Mouse (Mus musculus) hindbrain, embryonic 13.5 days (tissue): ENCODE data around the gene Pth1r. TPM values are rescaled to one million over a fixed set of nuclear protein-coding genes. Genes with fewer than 3 reads are reported as not detected.
"Not testable (repeated sequence)": the region's sequence is repeated elsewhere in the genome, so short reads cannot be mapped to it uniquely, and the experiment has no call there.

ENCODE experiments used
- ATAC-seq: fragments of 200-750 bp; cut with Nextera tagmentation; 2 replicates; pipeline ENCODE4 v1.8.0; 2017; ENCODE audit warnings: moderate TSS enrichment; ENCODE audit not compliant: low FRiP score
- H3K27ac ChIP-seq: fragments of 300-500 bp; sonication (generic); 2 replicates; pipeline ENCODE4 v1.5.1; 2015; ENCODE audit warnings: inconsistent platforms, mild to moderate bottlenecking, moderate library complexity
- H3K27me3 ChIP-seq: fragments of 300-500 bp; sonication (generic); 2 replicates; pipeline ENCODE4 v1.6.1; 2015; ENCODE audit warnings: mild to moderate bottlenecking, inconsistent platforms
- H3K36me3 ChIP-seq: fragments of 300-500 bp; sonication (generic); 2 replicates; pipeline ENCODE4 v1.6.1; 2015; ENCODE audit warnings: mild to moderate bottlenecking, inconsistent platforms
- H3K4me1 ChIP-seq: fragments of 300-500 bp; sonication (generic); replicated peaks from 2 replicates; pipeline ENCODE4 v1.6.1; 2015; ENCODE audit warnings: inconsistent platforms
- H3K4me2 ChIP-seq: fragments of 300-500 bp; sonication (generic); 2 replicates; pipeline ENCODE4 v1.6.1; 2015; ENCODE audit warnings: inconsistent platforms, mild to moderate bottlenecking, moderate library complexity
- H3K4me3 ChIP-seq: fragments of 300-500 bp; sonication (generic); 2 replicates; pipeline ENCODE4 v1.5.1; 2015; ENCODE audit warnings: mild to moderate bottlenecking, inconsistent platforms
- H3K9ac ChIP-seq: fragments of 300-500 bp; sonication (generic); 2 replicates; pipeline ENCODE4 v1.6.1; 2015; ENCODE audit warnings: mild to moderate bottlenecking, inconsistent platforms
- H3K9me3 ChIP-seq: fragments of 300-500 bp; sonication (generic); 2 replicates; pipeline ENCODE4 v1.6.1; 2016; ENCODE audit warnings: inconsistent platforms
- WGBS: fragments of 180-500 bp; shearing (Covaris S2); methylation state at CpG from one replicate; pipeline ENCODE4 v1.1.7; 2015; 5-methylcytosine and 5-hydroxymethylcytosine counted together
- polyA plus RNA-seq: library from polyadenylated mRNA; unstranded; fragments of >200 nt; fragmentation: Nextera tagmentation; extraction: Ambion mirVana; gene quantifications from 2 replicates; pipeline ENCODE4 v1.2.1, GENCODE M21; 2015

Pth1r gene
- polyA plus RNA-seq, 1 experiment from 2014 or later = 13.7 TPM

DNA sequence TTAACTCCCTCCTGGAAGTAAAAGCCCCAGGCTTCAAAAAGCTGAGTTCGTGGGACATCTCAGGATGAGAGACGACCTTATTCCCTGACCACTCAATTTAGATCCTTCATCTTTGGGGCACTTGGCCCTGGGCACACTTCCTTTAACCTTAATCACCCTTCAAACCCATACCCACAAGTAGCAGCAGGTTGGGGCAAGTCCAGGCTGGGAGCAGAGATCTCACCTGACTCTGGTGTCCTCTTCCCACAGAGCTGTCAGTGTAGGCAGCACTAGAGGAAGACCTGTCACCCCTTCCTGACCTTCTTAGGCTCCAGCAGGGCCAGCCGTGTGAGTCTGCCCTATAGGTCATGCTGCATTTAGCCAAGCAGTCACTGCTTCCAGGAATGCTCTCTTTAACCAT, 60.5 kb downstream of the Pth1r start:
- Histone ChIP-seq H3K27ac (no peak overlapping the region), H3K4me1 (peaks cover 55% of the 10 kb centered on the region), H3K9me3 (no peaks in the 10 kb centered on the region), H3K9ac (no peak overlapping the region), H3K36me3 (no peaks in the 10 kb centered on the region), H3K4me2 (no peak overlapping the region), H3K27me3 (no peaks in the 10 kb centered on the region), H3K4me3 (no peak overlapping the region)
- WGBS = 61% methylated on average over 3 of the region's 3 CpGs
- ATAC-seq = no peak

DNA sequence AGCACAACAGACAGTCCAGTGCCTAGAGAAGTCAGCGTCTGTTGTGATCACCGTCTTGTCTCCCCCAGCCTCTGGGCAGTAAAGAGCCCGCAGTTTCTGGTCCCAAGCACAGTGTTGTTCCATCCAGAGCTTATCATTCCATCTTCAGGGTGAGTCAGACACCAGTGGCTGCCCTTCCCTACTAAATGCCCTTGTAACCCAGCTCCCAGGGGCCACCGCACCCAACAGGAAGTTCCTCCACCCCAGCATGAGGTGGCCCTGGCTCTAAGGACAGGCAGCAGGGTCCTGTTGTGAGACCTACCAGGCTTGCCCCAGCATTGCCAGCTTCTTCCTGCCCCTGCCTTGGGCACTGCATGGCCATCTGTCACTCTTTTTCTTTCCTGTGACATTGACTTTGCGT, 61.4 kb downstream of the Pth1r start:
- no peaks in the 10 kb centered on the region for H3K36me3 ChIP-seq
- no peaks in the 10 kb centered on the region for H3K27me3 ChIP-seq
- no peak overlapping the region for H3K27ac ChIP-seq
- WGBS = 77% methylated on average over 5 of the region's 5 CpGs
- ATAC-seq = no peak
- no peak overlapping the region for H3K4me3 ChIP-seq
- peaks cover 60% of the 10 kb centered on the region for H3K4me1 ChIP-seq
- H3K9me3 ChIP-seq = no peaks in the 10 kb centered on the region
- H3K4me2 ChIP-seq = no peak overlapping the region
- no peak overlapping the region for H3K9ac ChIP-seq

DNA sequence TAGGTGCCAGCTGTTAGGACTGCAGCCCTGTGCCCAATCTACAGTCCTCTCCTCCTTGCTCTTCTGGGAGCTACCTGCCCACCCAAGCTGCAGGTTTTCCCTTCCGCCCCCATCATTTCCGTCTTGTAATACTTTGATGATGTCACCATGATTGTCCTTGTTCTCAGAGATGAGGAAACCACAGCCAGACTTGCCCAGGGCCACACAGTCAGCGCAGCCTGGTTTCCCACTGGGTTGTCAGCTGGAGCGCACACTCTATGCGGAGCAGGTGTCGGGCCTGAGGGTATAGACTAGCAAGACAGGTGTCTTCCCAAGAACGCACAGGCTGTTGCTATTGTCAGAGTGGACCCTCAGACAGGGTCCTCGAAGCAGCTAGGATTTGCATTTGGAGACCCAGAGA, 61.8 kb downstream of the Pth1r start:
- Histone ChIP-seq H3K9me3 (no peaks in the 10 kb centered on the region), H3K4me2 (no peak overlapping the region), H3K9ac (no peak overlapping the region), H3K27ac (peak overlapping the region; percentile 74; the same call in 1 of the 2 replicates), H3K36me3 (no peaks in the 10 kb centered on the region), H3K27me3 (no peaks in the 10 kb centered on the region), H3K4me3 (no peak overlapping the region), H3K4me1 (peaks cover 60% of the 10 kb centered on the region)
- ATAC-seq = no peak
- 77% methylated on average over 8 of the region's 8 CpGs for WGBS

DNA sequence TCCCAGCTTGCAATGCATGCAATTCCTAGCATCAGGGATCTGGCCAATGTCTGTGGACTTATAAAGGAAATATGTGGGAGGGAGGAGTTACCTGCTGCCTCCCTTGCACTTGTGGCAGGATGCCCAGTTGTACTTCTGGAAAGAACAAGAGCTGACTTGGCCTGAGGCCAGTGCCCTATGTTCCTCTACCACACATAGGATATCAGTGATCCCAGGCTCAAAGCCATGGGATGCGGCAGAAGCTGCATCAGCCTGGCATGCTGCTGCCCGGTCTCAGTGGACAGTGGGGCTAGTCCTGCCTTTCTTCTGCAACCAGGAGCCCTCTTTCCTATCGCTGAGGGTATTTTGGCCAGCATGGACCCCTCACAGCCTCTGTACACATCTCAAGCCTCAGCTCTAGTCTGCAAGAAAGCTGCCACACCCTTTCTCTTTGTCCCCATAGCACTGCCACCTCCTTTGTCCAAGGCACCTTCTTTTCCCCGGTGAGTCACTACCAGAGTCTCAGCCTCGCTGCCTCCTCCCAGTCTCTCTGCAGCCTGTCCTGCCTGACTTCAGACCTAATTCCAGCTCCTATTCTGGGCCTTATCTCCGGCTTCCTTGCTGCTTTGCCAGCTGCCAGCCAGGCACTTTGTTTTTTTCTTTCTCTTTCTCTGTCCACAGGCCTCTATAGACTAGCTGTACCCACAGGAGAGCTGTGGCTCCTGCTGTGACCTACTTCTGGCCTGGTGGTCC, 62.7 kb downstream of the Pth1r start:
- WGBS = 57% methylated on average over 6 of the region's 6 CpGs
- no peaks in the 10 kb centered on the region for H3K9me3 ChIP-seq
- peaks cover 60% of the 10 kb centered on the region for H3K4me1 ChIP-seq
- no peak overlapping the region for H3K4me2 ChIP-seq
- ATAC-seq = 0 out of 2 replicates have a peak, but pooled peaks have one; percentile 21
- H3K9ac ChIP-seq = peak overlapping the region; percentile 58
- H3K4me3 ChIP-seq = no peak overlapping the region
- H3K27me3 ChIP-seq = no peaks in the 10 kb centered on the region
- peak overlapping the region; percentile 74 for H3K27ac ChIP-seq
- H3K36me3 ChIP-seq = no peaks in the 10 kb centered on the region

DNA sequence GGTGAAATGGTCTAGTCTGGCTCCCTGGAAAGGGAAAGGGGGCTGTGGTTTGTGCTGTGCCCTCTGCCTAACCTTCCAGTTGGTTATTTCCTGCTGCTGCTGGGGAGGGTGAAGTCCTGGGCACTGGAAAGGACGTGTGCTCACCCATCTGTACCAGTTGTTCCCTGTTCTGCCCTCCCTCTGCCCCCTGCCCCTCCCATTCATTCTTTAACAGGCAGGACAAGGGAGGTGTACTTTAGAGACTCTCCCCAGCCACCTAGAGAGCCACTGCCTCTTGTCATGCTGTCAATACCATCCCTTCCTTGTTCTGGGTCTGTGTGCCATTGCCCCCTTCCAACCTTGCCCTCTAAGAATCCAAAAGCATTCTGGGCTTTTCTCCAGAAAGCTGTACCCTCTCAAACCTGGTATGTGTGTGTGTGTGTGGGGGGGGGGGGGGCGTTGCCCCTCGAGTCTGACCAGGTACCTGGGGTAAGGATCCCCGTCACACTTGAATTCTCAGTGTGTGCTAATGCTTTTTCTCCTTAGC, 63.3 kb downstream of the Pth1r start:
- H3K27ac ChIP-seq = peak overlapping the region; percentile 74
- WGBS = 60% methylated on average over 4 of the region's 4 CpGs
- H3K4me1 ChIP-seq = peaks cover 60% of the 10 kb centered on the region
- H3K9ac ChIP-seq = peak overlapping the region; percentile 58
- no peak overlapping the region for H3K4me2 ChIP-seq
- no peak overlapping the region for H3K4me3 ChIP-seq
- H3K9me3 ChIP-seq = no peaks in the 10 kb centered on the region
- no peaks in the 10 kb centered on the region for H3K36me3 ChIP-seq
- ATAC-seq = 0 out of 2 replicates have a peak, but pooled peaks have one; percentile 17
- H3K27me3 ChIP-seq = no peaks in the 10 kb centered on the region

DNA sequence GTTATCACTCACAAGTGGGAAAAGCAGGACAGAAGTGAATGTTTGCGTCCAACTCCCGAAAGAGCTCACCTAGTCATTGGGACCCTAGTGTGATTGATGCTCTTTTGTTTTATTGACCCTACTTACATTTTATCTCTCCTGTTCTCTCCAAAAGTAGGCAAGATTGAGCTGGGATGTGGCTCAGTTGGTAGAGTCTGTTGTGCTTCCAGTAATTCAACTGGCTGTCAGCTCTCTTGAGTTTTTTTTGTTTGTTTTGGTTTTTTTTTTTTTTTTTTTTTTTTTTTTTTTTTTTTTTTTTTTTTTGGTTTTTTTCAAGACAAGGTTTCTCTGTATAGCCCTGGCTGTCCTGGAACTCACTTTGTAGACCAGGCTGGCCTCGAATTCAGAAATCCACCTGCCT, 64.2 kb downstream of the Pth1r start:
- WGBS = 76% methylated on average over 3 of the region's 3 CpGs
- peak overlapping the region; percentile 44; the same call in 1 of the 2 replicates for H3K27ac ChIP-seq
- H3K9me3 ChIP-seq, H3K4me2 ChIP-seq, H3K27me3 ChIP-seq, H3K9ac ChIP-seq, ATAC-seq, H3K4me3 ChIP-seq, H3K36me3 ChIP-seq: not testable (repeated sequence)
- peaks cover 68% of the 10 kb centered on the region for H3K4me1 ChIP-seq

DNA sequence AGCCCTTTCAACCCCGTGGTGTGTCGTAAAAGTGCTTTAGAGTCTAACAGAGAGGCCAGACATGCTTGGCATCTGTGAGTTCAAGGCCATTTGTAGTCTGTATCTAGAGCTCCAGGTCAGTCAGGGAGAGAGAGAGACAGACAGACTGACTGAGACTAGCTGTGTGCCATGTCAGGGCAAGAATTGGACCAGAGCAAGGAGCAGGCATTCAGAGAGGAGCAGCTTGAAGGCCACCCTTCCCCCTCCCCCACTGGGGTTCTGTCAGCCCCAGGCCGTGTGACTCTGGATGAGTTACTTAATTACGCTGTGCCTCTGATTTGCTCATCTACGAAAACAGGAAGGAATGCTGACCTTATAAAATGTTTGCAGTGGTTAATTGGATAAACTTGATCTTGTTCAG, 64.7 kb downstream of the Pth1r start:
- Histone ChIP-seq H3K9ac (no peak overlapping the region), H3K4me1 (peaks cover 70% of the 10 kb centered on the region), H3K27ac (peak overlapping the region; percentile 85), H3K4me2 (no peak overlapping the region), H3K4me3 (no peak overlapping the region), H3K9me3 (no peaks in the 10 kb centered on the region), H3K27me3 (no peaks in the 10 kb centered on the region), H3K36me3 (no peaks in the 10 kb centered on the region)
- 50% methylated on average over 5 of the region's 5 CpGs for WGBS
- ATAC-seq = no peak

DNA sequence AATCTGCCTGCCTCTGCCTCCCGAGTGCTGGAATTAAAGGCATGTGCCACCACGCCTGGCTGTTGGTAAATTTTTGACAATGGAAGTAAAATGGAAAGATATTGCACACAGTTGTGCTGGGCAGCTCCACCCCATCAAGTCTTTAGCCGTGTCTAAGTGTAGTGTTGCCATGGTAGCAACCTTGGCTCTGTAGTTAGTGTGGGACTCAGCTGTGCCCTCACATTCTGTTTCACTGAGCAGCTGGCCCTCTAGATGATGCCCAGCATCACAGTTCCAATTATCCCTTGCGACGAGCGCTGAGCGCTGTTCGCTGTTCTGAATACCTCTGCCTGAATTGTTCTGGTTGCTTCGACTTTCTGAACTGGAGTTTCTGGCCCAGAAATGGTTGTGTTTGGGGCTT, 65.1 kb downstream of the Pth1r start:
- Histone ChIP-seq H3K27me3 (no peaks in the 10 kb centered on the region), H3K9me3 (no peaks in the 10 kb centered on the region), H3K4me1 (peaks cover 65% of the 10 kb centered on the region), H3K9ac (no peak overlapping the region), H3K4me3 (no peak overlapping the region), H3K36me3 (no peaks in the 10 kb centered on the region), H3K27ac (peak overlapping the region; percentile 85), H3K4me2 (no peak overlapping the region)
- peak; percentile 64 for ATAC-seq
- WGBS = 48% methylated on average over 9 of the region's 9 CpGs

DNA sequence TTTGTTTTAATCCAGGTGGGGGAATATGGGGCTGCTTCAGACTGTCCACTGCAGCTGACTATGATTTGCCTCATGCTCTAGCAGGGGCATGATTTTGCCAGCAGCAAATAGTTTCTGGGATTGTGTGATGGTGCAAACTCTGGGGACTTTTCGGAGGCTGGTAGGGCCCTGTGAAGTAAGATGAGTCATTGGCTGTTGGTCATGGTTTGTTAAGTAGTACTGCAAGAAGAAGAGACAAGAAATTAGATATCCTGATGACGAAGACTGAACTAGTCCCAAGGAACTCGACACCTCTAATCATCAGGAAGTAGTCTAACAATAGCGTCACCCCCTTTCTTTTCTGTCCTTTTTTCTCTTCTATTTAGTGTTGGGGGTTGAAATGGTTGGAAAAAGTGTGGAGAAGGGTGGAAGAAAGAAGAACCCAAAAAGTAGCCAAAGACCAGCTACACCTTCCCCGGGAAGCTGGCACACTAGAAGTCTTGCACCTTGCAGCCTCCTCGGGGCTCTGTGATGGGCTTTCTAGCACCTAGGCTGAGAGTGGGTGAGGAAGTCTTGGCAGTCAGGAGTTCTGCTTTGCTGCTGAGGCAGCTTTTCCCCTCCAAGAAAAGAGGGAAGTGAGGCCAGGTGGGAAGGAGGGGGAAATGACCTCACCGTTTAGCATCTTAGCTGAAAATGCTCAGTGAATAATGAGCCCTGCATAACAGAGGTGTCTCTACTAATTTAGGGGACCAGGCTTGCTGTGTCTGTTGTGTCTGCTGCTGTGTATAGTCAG, 66.0 kb downstream of the Pth1r start:
- Histone ChIP-seq H3K4me3 (no peak overlapping the region), H3K9me3 (no peaks in the 10 kb centered on the region), H3K9ac (no peak overlapping the region), H3K36me3 (no peaks in the 10 kb centered on the region), H3K4me2 (no peak overlapping the region), H3K27me3 (no peaks in the 10 kb centered on the region), H3K27ac (peak overlapping the region; percentile 62; the same call in 1 of the 2 replicates), H3K4me1 (peaks cover 58% of the 10 kb centered on the region)
- ATAC-seq = no peak
- WGBS = 87% methylated on average over 7 of the region's 7 CpGs

DNA sequence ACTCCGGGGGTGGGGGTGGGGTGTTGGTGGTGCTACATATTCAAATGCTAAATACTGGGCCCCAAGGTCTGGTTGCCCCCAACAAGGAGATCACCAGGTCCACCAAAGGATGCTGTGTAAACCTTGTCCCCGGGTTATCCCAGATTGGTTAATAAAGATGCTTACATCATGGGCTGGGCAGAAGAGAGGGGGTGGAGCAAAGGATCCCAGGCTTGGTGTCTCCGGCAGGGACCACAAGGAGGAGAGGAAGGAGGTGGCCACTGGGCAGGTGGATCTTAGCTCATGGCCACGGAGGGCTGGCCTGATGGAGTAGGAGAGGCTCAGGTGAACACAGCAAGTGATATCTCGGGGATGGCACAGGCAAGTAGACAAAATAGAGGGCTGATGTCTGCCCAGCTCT, 68.1 kb downstream of the Pth1r start:
- 72% methylated on average over 5 of the region's 5 CpGs for WGBS
- H3K4me3 ChIP-seq = no peak overlapping the region
- no peak overlapping the region for H3K27ac ChIP-seq
- no peak overlapping the region for H3K9ac ChIP-seq
- no peak for ATAC-seq
- peaks cover 39% of the 10 kb centered on the region for H3K4me1 ChIP-seq
- no peaks in the 10 kb centered on the region for H3K27me3 ChIP-seq
- no peaks in the 10 kb centered on the region for H3K36me3 ChIP-seq
- no peaks in the 10 kb centered on the region for H3K9me3 ChIP-seq
- H3K4me2 ChIP-seq = no peak overlapping the region

DNA sequence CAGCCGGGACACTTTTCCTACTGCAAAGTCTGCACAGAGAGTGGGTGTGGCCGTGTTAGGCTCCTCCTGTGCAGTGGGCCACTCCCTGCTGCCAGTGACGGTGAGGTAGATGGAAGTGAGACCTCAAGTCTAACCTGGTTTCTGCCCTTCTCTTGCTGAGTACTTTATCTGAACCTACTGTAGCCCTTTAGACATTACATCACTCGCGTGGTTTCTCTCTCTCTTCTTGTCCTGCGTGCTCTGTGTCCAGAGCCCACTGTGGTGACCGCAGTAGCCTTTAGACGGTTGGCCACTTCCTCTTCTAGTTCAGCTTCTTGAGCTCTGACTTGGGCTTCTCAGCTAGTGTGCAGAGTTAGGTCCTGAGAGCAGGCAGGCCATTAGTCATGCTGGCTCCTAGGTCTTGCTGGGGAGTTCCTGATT, 70.4 kb downstream of the Pth1r start:
- no peak for ATAC-seq
- no peaks in the 10 kb centered on the region for H3K27me3 ChIP-seq
- H3K4me1 ChIP-seq = peaks cover 34% of the 10 kb centered on the region
- H3K4me3 ChIP-seq = no peak overlapping the region
- no peak overlapping the region for H3K4me2 ChIP-seq
- H3K36me3 ChIP-seq = no peaks in the 10 kb centered on the region
- WGBS = 87% methylated on average over 8 of the region's 8 CpGs
- no peak overlapping the region for H3K9ac ChIP-seq
- H3K9me3 ChIP-seq = no peaks in the 10 kb centered on the region
- H3K27ac ChIP-seq = no peak overlapping the region

DNA sequence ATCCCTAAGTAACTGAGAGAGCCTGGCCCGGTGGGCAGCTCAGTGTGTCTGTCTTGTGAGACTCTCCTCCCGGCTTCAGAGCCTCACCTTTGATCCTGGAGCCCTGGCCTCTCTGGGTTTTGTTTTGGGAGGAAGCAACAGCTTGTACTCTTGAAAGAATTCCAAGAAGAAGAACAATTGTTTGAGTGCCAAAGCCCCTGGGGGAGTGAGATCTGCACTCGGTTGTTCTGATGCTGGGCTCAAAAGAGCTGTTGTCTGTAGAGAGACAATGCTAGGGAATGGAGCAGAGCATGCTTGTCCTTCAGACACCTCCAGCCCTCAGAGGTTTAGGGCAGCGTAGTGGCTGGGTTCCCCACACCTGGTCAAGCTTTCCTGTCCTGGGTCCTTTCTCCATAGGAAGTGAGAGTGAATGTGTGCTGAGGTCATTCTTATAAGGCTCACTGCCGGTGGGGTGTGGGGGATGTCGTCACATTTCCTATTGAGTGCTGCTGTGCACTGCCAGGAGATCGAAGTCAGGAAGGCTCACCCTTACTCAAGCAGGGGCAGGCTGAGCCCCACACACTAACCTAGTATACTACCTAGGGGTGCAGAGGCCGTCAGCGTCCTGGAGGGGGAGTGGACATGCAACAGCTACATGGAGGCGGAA, 73.7 kb downstream of the Pth1r start:
- Histone ChIP-seq H3K4me1 (peaks cover 29% of the 10 kb centered on the region), H3K4me3 (no peak overlapping the region), H3K9me3 (no peaks in the 10 kb centered on the region), H3K4me2 (0 out of 2 replicates have a peak overlapping the region, but pooled peaks have one; percentile 1), H3K27me3 (no peaks in the 10 kb centered on the region), H3K9ac (peak overlapping the region; percentile 55), H3K36me3 (no peaks in the 10 kb centered on the region), H3K27ac (peak overlapping the region; percentile 30; the same call in 1 of the 2 replicates)
- WGBS = 51% methylated on average over 10 of the region's 10 CpGs
- 0 out of 2 replicates have a peak, but pooled peaks have one; percentile 24 for ATAC-seq
